Mouse (Mus musculus) ES-CJ7 (cell line): ENCODE data around the gene Cfap44.

Source experiments
- DNase-seq: peaks from one replicate; pipeline ENCODE4 v3.0.0; 2011; ENCODE audit warnings: low read depth, low spot score

Gene Cfap44

DNA sequence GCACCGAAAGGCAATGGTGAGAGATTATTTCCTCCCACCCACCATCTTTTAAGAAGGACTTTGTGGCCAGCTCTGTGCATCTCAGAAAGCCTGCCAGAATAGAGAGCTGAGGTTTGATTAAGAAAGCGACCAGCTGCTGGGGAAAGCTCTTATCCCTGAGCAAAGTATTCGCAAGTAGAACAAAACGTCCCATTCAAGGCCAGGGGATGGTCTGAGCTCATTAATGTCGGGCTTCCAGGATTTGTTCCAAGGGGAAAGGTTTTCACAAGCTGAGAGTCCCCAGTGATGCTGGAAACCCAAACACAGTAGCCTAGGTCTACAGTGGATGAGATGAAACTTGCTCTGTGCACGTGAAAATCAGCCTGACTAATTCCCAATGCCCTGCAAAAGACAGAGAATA, 99.3 kb downstream of the Cfap44 start:
- no peak for DNase-seq

DNA sequence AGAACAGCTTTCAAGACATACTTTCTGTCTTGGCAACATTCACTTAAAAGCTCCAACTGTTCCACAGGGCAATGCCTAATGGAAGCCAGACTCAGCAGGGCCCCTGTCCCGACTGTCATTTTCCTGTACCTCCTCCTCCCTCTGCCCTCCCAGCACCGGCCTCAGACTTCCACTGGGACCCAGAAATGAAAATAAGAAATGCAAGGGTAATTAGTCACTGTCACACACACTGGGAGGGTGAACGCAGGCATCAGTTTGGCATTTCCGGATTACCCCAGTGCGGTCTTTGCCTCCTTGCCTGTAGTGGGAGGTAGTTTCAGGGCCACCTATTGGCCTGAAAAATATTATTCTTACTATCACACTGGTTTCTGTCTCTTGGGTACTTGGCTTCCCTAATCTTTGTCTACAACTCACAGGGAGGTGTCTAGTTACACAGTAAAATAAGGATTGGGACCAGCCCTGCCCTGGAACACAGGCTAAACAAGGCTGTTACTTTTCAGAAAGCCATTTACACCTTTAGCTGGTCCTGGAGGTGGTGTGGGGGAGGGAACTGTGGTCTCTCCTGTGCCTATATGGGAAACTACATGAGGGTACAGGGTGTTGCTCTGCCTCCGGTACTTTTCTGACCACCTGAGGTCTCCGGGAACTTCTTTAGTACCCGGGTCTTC, 100.0 kb downstream of the Cfap44 start:
- no peak for DNase-seq

DNA sequence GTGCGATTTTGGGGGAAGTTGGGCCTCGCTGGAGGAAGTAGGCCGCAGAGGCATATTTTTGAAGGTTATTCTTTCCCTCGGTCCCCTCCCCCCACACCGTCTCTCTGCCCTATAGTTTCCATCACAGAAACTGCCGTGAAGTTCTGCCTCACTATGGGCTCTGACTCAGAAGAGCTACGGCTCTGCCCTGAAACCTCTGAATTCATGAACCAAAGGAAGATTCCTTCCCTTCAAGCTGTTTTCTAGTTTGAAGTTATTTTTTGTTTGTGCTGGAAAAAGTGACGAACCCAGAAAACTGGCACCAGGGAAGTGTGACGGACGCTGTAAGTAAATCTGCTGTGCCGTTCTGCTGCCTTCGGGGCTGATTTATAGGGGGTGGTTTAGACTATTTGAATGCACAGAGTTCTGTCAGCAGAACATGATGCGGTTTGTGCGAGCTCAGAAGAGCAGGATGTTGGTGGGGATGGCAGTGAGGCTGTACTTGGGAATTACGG, 102.4 kb downstream of the Cfap44 start:
- DNase-seq: no peak

DNA sequence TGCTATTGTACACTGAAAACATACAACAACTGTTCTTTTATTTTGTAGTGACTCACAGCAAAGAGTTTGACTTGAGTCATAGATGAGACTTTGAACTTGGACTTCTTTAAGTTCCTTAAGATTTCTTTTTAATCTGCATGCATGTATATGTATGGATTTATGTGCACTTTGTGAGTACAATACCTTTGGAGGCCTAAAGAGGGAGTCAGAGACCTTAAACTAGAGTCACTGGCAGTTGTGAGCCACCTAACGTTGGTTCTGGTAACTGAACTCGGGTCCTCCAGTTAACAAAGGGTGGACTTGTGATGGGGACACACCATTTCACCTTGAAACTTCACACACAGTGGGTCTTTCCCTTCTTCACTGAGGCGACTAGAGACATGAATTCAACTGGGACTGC, 103.9 kb downstream of the Cfap44 start:
- peak; percentile 29 for DNase-seq

DNA sequence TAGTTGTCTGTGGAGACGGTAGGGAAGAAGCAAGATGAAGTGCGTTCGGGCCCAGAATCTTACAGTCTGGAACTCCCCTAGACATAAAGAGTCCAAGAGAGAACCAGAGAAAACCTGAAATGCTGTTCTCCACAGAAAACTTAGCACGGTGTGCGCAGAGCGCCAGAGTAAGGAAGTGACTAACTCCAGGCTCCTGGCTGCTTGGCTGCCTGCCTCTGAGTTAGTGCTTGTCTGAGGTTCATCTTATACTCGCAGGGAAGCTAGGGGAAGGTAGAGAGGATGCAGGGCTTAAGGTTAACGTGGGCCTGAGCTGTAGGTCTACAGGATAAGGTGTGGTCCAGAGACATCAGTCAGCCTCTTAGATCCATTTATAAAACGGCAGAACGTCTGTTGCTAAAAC, 107.2 kb downstream of the Cfap44 start:
- DNase-seq: no peak

GRCm38 (mm10) chr16:44502325-44502724, 107.7 kb downstream of the Cfap44 start:
- no peak for DNase-seq

- DNase-seq: no peak
Measured at GRCm38 (mm10) chr16:44502895-44503575, 108.4 kb downstream of the Cfap44 start.

DNA sequence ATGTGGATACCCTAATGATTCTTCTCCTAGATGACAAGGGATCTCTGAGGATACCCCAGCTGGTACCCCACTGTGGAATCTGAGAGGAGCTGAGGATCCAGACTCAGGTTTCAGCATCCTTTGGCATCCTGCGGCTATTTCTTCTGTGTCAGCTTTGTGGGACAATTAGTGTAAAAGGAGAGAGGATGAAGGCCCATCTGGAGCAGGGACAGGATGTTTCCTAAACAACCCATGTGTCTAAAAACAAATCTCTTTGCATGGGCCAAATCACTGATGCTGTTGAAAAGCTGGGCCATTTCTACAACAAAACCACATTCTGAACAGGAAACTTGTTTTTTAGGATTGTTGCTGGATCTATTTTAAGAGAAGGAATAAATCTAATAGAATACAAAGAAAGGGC, 110.6 kb downstream of the Cfap44 start:
- DNase-seq: no peak

DNA sequence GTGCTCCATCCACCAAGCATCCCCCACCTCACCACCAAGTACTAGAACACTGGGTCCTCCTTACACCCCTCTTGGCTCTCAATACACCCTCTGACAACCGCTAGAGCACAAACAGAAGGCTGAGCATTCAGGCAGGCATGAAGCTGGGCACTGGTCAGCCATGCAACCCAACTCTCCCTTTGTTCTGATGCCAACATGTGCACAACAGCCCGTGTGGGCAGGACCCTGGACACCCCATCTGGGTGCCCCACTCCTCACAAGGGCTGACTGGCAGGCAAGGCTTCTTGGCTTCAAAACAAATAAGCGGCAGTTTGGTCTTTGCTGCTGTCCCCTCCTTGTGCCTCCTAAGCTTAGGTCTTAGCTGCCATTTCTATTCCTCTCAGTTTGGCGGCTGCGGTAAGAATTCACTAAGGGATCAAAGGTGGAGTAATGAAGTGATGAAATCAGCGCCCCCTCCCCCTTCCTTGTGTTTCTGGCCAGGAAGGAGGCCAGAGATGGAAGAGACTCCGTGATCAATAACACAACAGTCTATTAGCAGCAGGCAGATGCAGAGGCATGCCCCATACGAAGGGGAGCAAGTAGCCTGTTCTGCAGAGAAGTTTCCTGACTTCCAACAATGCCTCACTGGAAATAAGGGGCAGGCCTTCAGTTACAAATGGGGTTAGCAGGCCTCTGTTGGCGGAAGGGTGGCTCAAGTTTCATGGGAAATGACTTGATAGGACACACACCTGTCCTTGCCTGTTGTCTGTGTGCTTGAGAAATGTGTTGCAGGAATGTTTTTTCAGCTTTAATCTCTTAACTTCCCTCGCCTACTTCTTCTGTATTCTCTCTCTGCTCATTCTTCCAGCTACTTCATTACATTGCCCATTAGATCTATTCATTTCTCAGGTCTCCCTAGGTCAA, 112.7 kb downstream of the Cfap44 start:
- DNase-seq: no peak

GRCm38 (mm10) chr16:44508025-44508424, 113.4 kb downstream of the Cfap44 start:
- no peak for DNase-seq

DNA sequence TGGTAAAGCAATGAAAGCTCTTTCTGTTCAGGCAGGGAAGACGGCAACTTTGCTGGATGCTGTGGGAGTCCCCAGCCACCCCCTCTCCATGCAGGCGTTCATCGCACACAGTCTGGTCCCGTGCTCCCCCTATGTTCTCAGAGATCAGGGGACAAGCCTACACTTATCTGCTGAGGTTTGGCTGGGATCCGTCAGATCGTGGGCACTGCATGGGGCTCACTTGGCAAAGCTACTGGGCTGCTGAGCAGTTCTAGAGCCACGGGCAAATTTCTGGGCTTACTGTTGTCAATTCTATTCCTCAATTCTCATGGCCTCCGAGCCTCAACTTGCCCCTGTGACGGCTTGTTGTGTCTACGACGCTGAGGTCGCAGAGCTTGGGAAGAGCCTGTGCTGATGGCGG, 114.2 kb downstream of the Cfap44 start:
- DNase-seq: no peak

DNA sequence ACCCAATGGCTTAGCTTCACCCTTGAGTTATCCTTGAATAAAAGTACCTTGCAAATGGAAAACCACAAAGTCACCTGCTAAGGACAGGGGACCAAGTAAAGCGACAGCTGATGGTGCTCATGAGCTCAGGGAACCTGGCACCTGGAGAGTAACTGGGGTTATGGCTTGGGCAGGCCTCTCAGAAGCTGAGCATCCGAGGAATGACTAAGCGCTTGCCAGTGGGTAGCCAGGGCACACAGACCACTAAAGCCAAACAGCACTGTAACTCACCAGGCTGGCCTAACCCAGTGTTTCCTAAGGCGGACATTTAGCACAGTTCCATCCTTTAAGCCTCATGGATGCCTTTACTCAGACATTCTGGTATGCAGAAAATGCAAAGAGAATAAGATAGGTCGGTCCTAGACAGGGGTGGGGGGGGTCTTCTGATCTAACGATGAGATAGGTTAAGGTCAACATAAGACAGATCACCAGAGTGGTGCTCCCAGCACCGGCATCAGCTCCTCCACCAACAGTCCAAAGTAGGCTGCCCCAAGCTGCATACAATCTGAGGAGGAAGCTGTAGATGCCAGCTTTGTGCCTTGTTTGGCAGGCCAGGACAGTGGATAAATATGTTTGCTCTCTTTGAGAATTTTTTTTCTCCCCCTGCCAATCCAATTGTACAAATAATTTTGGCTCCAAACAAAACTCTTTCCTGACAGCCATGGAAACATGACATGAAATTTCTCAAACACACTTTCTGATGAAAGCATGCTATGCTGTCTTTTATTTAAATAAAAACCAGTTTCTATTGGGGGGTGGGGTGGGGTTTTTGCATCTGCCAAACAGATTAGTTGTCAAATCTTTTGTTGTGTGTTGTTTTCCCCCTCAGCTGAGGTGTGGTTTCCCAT, 115.1 kb downstream of the Cfap44 start:
- DNase-seq: no peak

DNA sequence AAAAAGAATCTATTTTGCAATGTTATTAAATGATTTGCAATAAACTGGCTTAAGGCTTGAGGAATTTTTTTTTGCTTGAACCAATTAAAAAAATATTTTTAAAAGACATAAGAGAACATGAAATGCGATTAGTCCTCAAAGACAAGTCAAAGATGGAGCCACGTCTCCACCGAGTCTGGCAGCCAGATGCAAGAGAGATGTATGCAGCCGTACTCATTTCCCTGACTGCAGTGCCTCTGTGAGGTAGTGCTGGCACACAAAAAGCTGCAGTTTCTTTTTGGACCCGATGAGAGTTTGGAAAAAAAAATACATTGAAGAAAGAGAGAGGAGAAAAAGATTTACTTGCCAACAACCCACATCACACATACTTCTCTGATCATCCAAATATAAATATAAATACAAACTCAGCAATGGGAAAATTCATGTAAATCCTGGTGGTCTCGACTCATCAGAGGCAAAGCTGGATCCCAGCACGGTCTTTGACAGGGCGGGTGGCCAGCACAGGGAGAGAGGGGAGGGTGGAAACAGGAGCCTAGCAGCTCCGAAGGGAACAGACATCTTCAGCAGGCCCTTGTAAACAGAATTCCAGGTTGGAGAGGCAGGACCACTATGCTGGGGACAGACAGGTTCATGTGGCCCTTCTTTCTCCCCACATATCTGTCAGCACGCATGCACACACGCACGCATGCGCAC, 116.1 kb downstream of the Cfap44 start:
- DNase-seq: no peak

- peak; percentile 44 for DNase-seq
Measured at GRCm38 (mm10) chr16:44516498-44516897, 121.9 kb downstream of the Cfap44 start.

GRCm38 (mm10) chr16:44523595-44523994, 129.0 kb downstream of the Cfap44 start:
- DNase-seq: no peak

DNA sequence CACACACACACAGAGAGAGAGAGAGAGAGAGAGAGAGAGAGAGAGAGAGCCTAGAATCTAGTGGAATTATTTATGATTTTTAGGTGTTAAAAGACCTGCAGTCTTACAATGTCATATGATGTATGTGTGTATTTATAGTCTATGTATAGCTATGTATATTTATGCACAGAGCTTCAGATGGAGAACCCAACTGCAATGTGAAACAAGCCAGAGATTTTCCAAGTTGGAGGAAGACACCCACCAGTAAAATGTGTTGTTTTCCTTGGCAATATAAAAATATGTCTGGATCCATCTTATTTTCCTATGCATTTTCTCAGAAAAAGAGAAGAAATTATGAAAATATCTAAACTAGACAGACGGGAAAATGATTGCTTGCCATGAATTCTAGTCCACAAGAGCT, 131.4 kb downstream of the Cfap44 start:
- DNase-seq: no peak

DNA sequence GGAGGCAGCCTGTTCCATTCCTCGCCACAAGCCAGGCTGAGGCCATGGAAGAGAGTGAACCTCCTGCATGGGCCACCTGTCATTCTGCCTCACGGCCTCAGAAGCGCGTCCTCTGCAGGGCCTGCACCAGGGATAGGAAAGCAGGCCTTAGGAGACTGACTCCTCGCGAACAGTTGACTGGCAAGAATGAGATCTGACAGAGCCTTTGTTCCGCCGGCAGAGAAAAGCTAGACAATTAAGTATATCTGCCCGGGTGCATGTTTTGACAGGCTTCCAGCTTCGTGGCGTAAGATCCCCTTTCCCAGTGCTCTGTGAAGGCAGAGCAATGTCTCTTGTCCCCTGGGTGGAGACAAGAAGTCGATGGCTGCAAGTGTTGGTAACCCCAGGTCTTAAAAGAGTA, 132.1 kb downstream of the Cfap44 start:
- DNase-seq: no peak

- no peak for DNase-seq
Measured at GRCm38 (mm10) chr16:44527218-44527905, 132.8 kb downstream of the Cfap44 start.

DNA sequence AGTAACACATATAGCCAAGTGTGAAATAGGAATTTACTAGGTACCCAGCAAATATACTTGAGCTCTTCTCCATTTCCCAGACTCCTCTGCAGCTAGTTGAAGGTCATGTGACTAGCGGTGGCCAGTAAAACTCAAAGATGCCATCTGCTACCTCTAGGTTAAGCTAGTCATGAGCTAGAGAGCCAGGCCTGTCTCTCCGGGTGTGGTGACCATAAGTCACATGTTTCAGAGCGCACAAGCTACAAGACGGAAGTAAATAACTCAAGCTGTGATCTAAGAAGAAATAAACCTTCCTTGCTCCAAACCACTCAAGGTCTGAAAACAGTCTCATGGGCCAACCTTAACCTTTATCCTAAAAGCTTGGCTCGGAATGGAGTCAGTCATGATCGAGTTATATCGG, 134.4 kb downstream of the Cfap44 start:
- DNase-seq: no peak

GRCm38 (mm10) chr16:44529691-44530090, 135.1 kb downstream of the Cfap44 start:
- DNase-seq: no peak
